Mouse (Mus musculus) forebrain, embryonic 11.5 days (tissue): ENCODE measurements at regions not wholly inside any gene's neighbourhood (a gene's known extent, or its start where the extent isn't known, plus 50 kb on each side); places are given as distances from the start of the nearest gene placed in this dataset.
A peak's percentile ranks its signal among the peaks of the same experiment; 100 is the strongest.

Experiments
- ATAC-seq: fragments of 200-750 bp; cut with Nextera tagmentation; replicated peaks from 2 replicates; pipeline ENCODE4 v1.8.0; 2017; ENCODE audit warnings: moderate TSS enrichment; ENCODE audit not compliant: low FRiP score
- DNase-seq: peaks from one replicate; pipeline ENCODE4 v3.0.0-alpha.2; 2017; ENCODE audit warnings: low spot score
- H3K27ac ChIP-seq: fragments of 300-500 bp; sonication (generic); 2 replicates; pipeline ENCODE4 v1.5.1; 2014; ENCODE audit warnings: low read depth, low read length
- H3K27me3 ChIP-seq: fragments of 300-500 bp; sonication (generic); 2 replicates; pipeline ENCODE4 v1.6.1; 2014; ENCODE audit warnings: mild to moderate bottlenecking, low read length, mixed read lengths; ENCODE audit not compliant: control insufficient read depth, insufficient read depth
- H3K36me3 ChIP-seq: fragments of 300-500 bp; sonication (generic); 2 replicates; pipeline ENCODE4 v1.6.1; 2014; ENCODE audit warnings: mild to moderate bottlenecking, low read length, moderate library complexity, mixed read lengths; ENCODE audit not compliant: control insufficient read depth, insufficient read depth
- H3K4me1 ChIP-seq: fragments of 300-500 bp; sonication (generic); replicated peaks from 2 replicates; pipeline ENCODE4 v1.6.1; 2014; ENCODE audit warnings: low read length, mixed read lengths; ENCODE audit not compliant: control insufficient read depth, insufficient read depth
- H3K4me2 ChIP-seq: fragments of 300-500 bp; sonication (generic); 2 replicates; pipeline ENCODE4 v1.6.1; 2014; ENCODE audit warnings: low read depth, mild to moderate bottlenecking, low read length, moderate library complexity, mixed read lengths; ENCODE audit not compliant: severe bottlenecking
- H3K4me3 ChIP-seq: fragments of 300-500 bp; sonication (generic); 2 replicates; pipeline ENCODE4 v1.5.1; 2014; ENCODE audit warnings: low read depth, low read length
- H3K9ac ChIP-seq: fragments of 300-500 bp; sonication (generic); 2 replicates; pipeline ENCODE4 v1.6.1; 2014; ENCODE audit warnings: low read length
- H3K9me3 ChIP-seq: fragments of 300-500 bp; sonication (generic); 2 replicates; pipeline ENCODE4 v1.6.1; 2016; ENCODE audit warnings: low read length, mixed read lengths; ENCODE audit not compliant: control insufficient read depth
- WGBS: fragments of 180-500 bp; shearing (Covaris S2); extraction: QIAGEN DNeasy Blood & Tissue Kit; methylation state at CpG from one replicate; pipeline ENCODE4 v1.1.7; 2014; 5-methylcytosine and 5-hydroxymethylcytosine counted together

GRCm38 (mm10) chr2:34111286-34111685, 223.5 kb upstream of the Mvb12b start:
- no peak for ATAC-seq
- peaks cover 4% of the 10 kb centered on the region; the same call in 1 of the 2 replicates for H3K4me1 ChIP-seq
- no peak overlapping the region for H3K9ac ChIP-seq
- 52% methylated on average over 3 of the region's 3 CpGs for WGBS
- no peak for DNase-seq
- H3K4me2 ChIP-seq, result no peak overlapping the region
- H3K4me3 ChIP-seq, result no peak overlapping the region
- no peaks in the 10 kb centered on the region for H3K9me3 ChIP-seq
- no peaks in the 10 kb centered on the region for H3K36me3 ChIP-seq
- no peak overlapping the region for H3K27ac ChIP-seq
- peaks cover 11% of the 10 kb centered on the region for H3K27me3 ChIP-seq

GRCm38 (mm10) chr2:34110582-34110981, 222.8 kb upstream of the Mvb12b start:
- Histone ChIP-seq H3K27ac (no peak overlapping the region), H3K36me3 (no peaks in the 10 kb centered on the region), H3K9me3 (no peaks in the 10 kb centered on the region), H3K4me2 (no peak overlapping the region), H3K4me1 (peaks cover 11% of the 10 kb centered on the region; the same call in 1 of the 2 replicates), H3K4me3 (no peak overlapping the region), H3K9ac (no peak overlapping the region), H3K27me3 (peaks cover 11% of the 10 kb centered on the region)
- ATAC-seq (no peak), DNase-seq (no peak)
- WGBS, result 91% methylated on average over 17 of the region's 17 CpGs

GRCm38 (mm10) chr2:34107566-34108303, 220.0 kb upstream of the Mvb12b start:
- Histone ChIP-seq H3K27me3 (peaks cover 11% of the 10 kb centered on the region), H3K9me3 (no peaks in the 10 kb centered on the region), H3K36me3 (no peaks in the 10 kb centered on the region), H3K4me2 (no peak overlapping the region), H3K27ac (no peak overlapping the region), H3K9ac (no peak overlapping the region), H3K4me1 (peaks cover 12% of the 10 kb centered on the region; the same call in 1 of the 2 replicates), H3K4me3 (no peak overlapping the region)
- DNase-seq (no peak), ATAC-seq (no peak)
- WGBS, result 69% methylated on average over 27 of the region's 27 CpGs

GRCm38 (mm10) chr2:34106837-34107565, 219.3 kb upstream of the Mvb12b start:
- no peaks in the 10 kb centered on the region for H3K36me3 ChIP-seq
- H3K27ac ChIP-seq, result 0 out of 2 replicates have a peak overlapping the region, but pooled peaks have one; percentile 37
- H3K9ac ChIP-seq, result peak overlapping the region; percentile 25; the same call in 1 of the 2 replicates
- H3K9me3 ChIP-seq, result no peaks in the 10 kb centered on the region
- WGBS, result 17% methylated on average over 15 of the region's 15 CpGs
- H3K4me1 ChIP-seq, result peaks cover 12% of the 10 kb centered on the region; the same call in 1 of the 2 replicates
- peak overlapping the region; percentile 9; the same call in 1 of the 2 replicates for H3K4me3 ChIP-seq
- DNase-seq (peak; percentile 60), ATAC-seq (peak; percentile 53; the same call in 1 of the 2 replicates)
- peaks cover 11% of the 10 kb centered on the region for H3K27me3 ChIP-seq
- H3K4me2 ChIP-seq, result peak overlapping the region; percentile 31; the same call in 1 of the 2 replicates

- ATAC-seq (no peak; the same call in 1 of the 2 replicates), DNase-seq (peak; percentile 61)
- H3K4me2 ChIP-seq, result peak overlapping the region; percentile 31
- H3K27me3 ChIP-seq, result peaks cover 11% of the 10 kb centered on the region
- peak overlapping the region; percentile 48 for H3K27ac ChIP-seq
- peak overlapping the region; percentile 9; the same call in 1 of the 2 replicates for H3K4me3 ChIP-seq
- H3K9ac ChIP-seq, result peak overlapping the region; percentile 25; the same call in 1 of the 2 replicates
- H3K9me3 ChIP-seq, result no peaks in the 10 kb centered on the region
- H3K36me3 ChIP-seq, result no peaks in the 10 kb centered on the region
- WGBS, result 34% methylated on average over 9 of the region's 9 CpGs
- H3K4me1 ChIP-seq, result peaks cover 12% of the 10 kb centered on the region; the same call in 1 of the 2 replicates
Observed at GRCm38 (mm10) chr2:34106245-34106644, 218.5 kb upstream of the Mvb12b start.

- H3K4me1 ChIP-seq, result peaks cover 12% of the 10 kb centered on the region; the same call in 1 of the 2 replicates
- DNase-seq (no peak), ATAC-seq (0 out of 2 replicates have a peak, but pooled peaks have one; percentile 22)
- H3K9me3 ChIP-seq, result no peaks in the 10 kb centered on the region
- H3K4me2 ChIP-seq, result no peak overlapping the region
- H3K27ac ChIP-seq, result peak overlapping the region; percentile 48; the same call in 1 of the 2 replicates
- peaks cover 9% of the 10 kb centered on the region for H3K27me3 ChIP-seq
- H3K36me3 ChIP-seq, result no peaks in the 10 kb centered on the region
- H3K9ac ChIP-seq, result no peak overlapping the region
- 54% methylated on average over 13 of the region's 13 CpGs for WGBS
- H3K4me3 ChIP-seq, result no peak overlapping the region
Observed at GRCm38 (mm10) chr2:34105271-34106051, 217.7 kb upstream of the Mvb12b start.

- H3K4me1 ChIP-seq, result no peaks in the 10 kb centered on the region
- WGBS, result 81% methylated on average over 14 of the region's 14 CpGs
- no peaks in the 10 kb centered on the region for H3K9me3 ChIP-seq
- H3K4me3 ChIP-seq, result no peak overlapping the region
- no peaks in the 10 kb centered on the region for H3K36me3 ChIP-seq
- ATAC-seq (no peak), DNase-seq (no peak)
- no peaks in the 10 kb centered on the region; the same call in 1 of the 2 replicates for H3K27me3 ChIP-seq
- no peak overlapping the region for H3K27ac ChIP-seq
- no peak overlapping the region for H3K4me2 ChIP-seq
- H3K9ac ChIP-seq, result no peak overlapping the region
Observed at GRCm38 (mm10) chr2:34098004-34098547, 210.3 kb upstream of the Mvb12b start.

- Histone ChIP-seq H3K9ac (no peak overlapping the region), H3K27me3 (no peaks in the 10 kb centered on the region; the same call in 1 of the 2 replicates), H3K4me1 (no peaks in the 10 kb centered on the region), H3K4me3 (no peak overlapping the region), H3K4me2 (no peak overlapping the region), H3K9me3 (no peaks in the 10 kb centered on the region), H3K36me3 (no peaks in the 10 kb centered on the region), H3K27ac (no peak overlapping the region)
- DNase-seq, result no peak
- no peak for ATAC-seq
Observed at GRCm38 (mm10) chr2:34096561-34096960, 208.8 kb upstream of the Mvb12b start.
